Mouse (Mus musculus) adipose tissue, adult 10 weeks (tissue): ENCODE results near the gene Kdr. TPM values are rescaled to one million over a fixed set of nuclear protein-coding genes. Genes with fewer than 3 reads are reported as not detected.

Experiments
- polyA plus RNA-seq: library from polyadenylated mRNA; stranded (reverse); fragments of 350-450 nt; fragmentation: Illumina TruSeq; extraction: RNeasy Lipid Tissue Mini Kit (QIAGEN cat#74804); gene quantifications from one replicate; pipeline ENCODE4 v1.2.3, GENCODE M21; 2014; ENCODE audit warnings: low read depth, low replicate concordance

Gene Kdr
- polyA plus RNA-seq: 29.5 TPM

DNA sequence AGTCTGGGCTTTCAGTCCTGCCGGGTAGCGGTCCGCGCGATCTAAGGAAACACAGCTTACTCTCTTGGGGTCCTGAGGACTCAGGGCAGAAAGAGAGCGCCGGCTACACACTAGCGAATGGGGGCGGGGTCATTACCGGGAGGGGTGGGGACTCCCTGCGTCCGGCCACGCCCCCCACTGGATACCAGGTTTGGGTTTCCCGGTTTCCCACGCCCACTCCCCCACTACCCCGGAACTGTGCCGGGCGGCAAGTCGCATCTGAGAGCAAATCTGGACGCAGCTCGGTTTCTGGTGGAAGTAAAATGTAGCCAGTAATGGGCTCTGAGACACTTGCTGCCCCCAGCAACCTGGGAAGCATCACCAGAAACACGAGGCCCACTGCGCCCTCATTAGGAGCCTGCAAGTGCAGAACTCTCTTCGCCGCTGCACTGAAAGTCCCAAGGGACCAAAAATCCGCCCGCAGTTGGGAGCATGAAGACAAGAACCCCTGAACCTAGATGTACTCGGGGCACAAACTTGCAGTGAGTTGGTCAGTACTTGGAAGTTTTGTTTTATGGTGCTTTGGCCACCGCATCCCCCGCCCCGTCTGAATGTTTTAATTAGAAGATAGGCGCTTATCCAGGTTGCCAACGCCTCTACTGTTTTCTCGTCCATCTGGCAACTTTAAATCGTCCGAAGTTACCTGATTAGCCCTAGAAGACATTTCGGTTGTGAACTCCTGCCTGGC, at the start of gene Kdr:
Gene Kdr, minus strand, starts transcription at position 85 of the 727 bp plus-strand sequence.

Other genes starting within 250 kb of the Kdr start
- gene Srd5a3, start 161.8 kb upstream of the Kdr start, polyA plus RNA-seq: 28.1 TPM
- gene Tmem165, start 205.4 kb upstream of the Kdr start, polyA plus RNA-seq: 54.4 TPM